Mouse (Mus musculus) neural tube, embryonic 12.5 days (tissue): Measurements from ENCODE around the gene Mlkl. TPM values are rescaled to one million over a fixed set of nuclear protein-coding genes. Genes with fewer than 3 reads are reported as not detected.
"Not testable (repeated sequence)": the region's sequence is repeated elsewhere in the genome, so short reads cannot be mapped to it uniquely, and the experiment has no call there.

Source experiments
- ATAC-seq: fragments of 200-750 bp; cut with Nextera tagmentation; 2 replicates; pipeline ENCODE4 v1.8.0; 2017; ENCODE audit warnings: low read depth, mild to moderate bottlenecking, moderate TSS enrichment, moderate library complexity; ENCODE audit not compliant: low FRiP score
- H3K27ac ChIP-seq: fragments of 300-500 bp; sonication (generic); 2 replicates; pipeline ENCODE4 v1.5.1; 2016
- H3K27me3 ChIP-seq: fragments of 300-500 bp; sonication (generic); replicated peaks from 2 replicates; pipeline ENCODE4 v1.6.1; 2016; ENCODE audit warnings: mild to moderate bottlenecking
- H3K36me3 ChIP-seq: fragments of 300-500 bp; sonication (generic); 2 replicates; pipeline ENCODE4 v1.6.1; 2016; ENCODE audit warnings: mild to moderate bottlenecking
- H3K4me1 ChIP-seq: fragments of 300-500 bp; sonication (generic); 2 replicates; pipeline ENCODE4 v1.6.1; 2016
- H3K4me2 ChIP-seq: fragments of 300-500 bp; sonication (generic); replicated peaks from 2 replicates; pipeline ENCODE4 v1.6.1; 2016; ENCODE audit warnings: mild to moderate bottlenecking
- H3K4me3 ChIP-seq: fragments of 300-500 bp; sonication (generic); 2 replicates; pipeline ENCODE4 v1.5.1; 2016
- H3K9ac ChIP-seq: fragments of 300-500 bp; sonication (generic); 2 replicates; pipeline ENCODE4 v1.6.1; 2016; ENCODE audit warnings: mild to moderate bottlenecking
- H3K9me3 ChIP-seq: fragments of 300-500 bp; sonication (generic); 2 replicates; pipeline ENCODE4 v1.6.1; 2016; ENCODE audit warnings: mild to moderate bottlenecking
- WGBS: fragments of 180-500 bp; shearing (Covaris S2); methylation state at CpG from one replicate; pipeline ENCODE4 v1.1.7; 2016; 5-methylcytosine and 5-hydroxymethylcytosine counted together
- polyA plus RNA-seq: library from polyadenylated mRNA; unstranded; fragments of >200 nt; fragmentation: Nextera tagmentation; extraction: Ambion mirVana; gene quantifications from 2 replicates; pipeline ENCODE4 v1.2.1, GENCODE M21; 2016

Mlkl gene
- polyA plus RNA-seq, 1 experiment from 2014 or later = 0.22 TPM

- WGBS = 35% methylated on average over 5 of the region's 5 CpGs
- no peaks in the 10 kb centered on the region for H3K9me3 ChIP-seq
- no peak overlapping the region for H3K4me2 ChIP-seq
- no peak for ATAC-seq
- H3K36me3 ChIP-seq = no peaks in the 10 kb centered on the region
- H3K27ac ChIP-seq = no peak overlapping the region
- H3K4me1 ChIP-seq = no peaks in the 10 kb centered on the region
- H3K4me3 ChIP-seq = no peak overlapping the region
- no peaks in the 10 kb centered on the region for H3K27me3 ChIP-seq
- H3K9ac ChIP-seq = no peak overlapping the region
Measured at GRCm38 (mm10) chr8:111305031-111305730, 32.8 kb downstream of the Mlkl start.

GRCm38 (mm10) chr8:111304359-111304758 is 33.6 kb downstream of the Mlkl start:
- Histone ChIP-seq H3K27me3 (no peaks in the 10 kb centered on the region), H3K4me3 (no peak overlapping the region), H3K27ac (no peak overlapping the region), H3K36me3 (no peaks in the 10 kb centered on the region), H3K4me1 (peaks cover under 1% of the 10 kb centered on the region; the same call in 1 of the 2 replicates), H3K9ac (no peak overlapping the region), H3K4me2 (no peak overlapping the region), H3K9me3 (no peaks in the 10 kb centered on the region)
- ATAC-seq = no peak
- WGBS = 90% methylated on average over 3 of the region's 3 CpGs

- not testable (repeated sequence) for H3K4me1 ChIP-seq, H3K36me3 ChIP-seq, H3K4me3 ChIP-seq, H3K27me3 ChIP-seq, ATAC-seq, H3K9ac ChIP-seq, H3K27ac ChIP-seq, H3K9me3 ChIP-seq, H3K4me2 ChIP-seq
- 73% methylated on average over 5 of the region's 5 CpGs for WGBS
Measured at GRCm38 (mm10) chr8:111303076-111303803, 34.7 kb downstream of the Mlkl start.

- H3K9ac ChIP-seq = no peak overlapping the region
Measured at GRCm38 (mm10) chr8:111300597-111301546, 37.1 kb downstream of the Mlkl start.

GRCm38 (mm10) chr8:111299821-111300568 is 38.0 kb downstream of the Mlkl start, which contains the start of gene Rfwd3:
Gene Rfwd3 (minus strand): TSS chr8:111300222.
- peak within 1 kb of the TSS; percentile 46 for H3K27ac ChIP-seq
- WGBS = under 1% methylated on average over 67 of the region's 67 CpGs
- no peaks in the 10 kb centered on the region for H3K27me3 ChIP-seq
- peak within 1 kb of the TSS; percentile 77 for H3K9ac ChIP-seq
- H3K4me3 ChIP-seq = peak within 1 kb of the TSS; percentile 84
- H3K4me1 ChIP-seq = peaks cover 4% of the 10 kb centered on the region
- peaks cover 9% of the 10 kb centered on the region; the same call in 1 of the 2 replicates for H3K36me3 ChIP-seq
- peak within 1 kb of the TSS; percentile 79 for H3K4me2 ChIP-seq
- ATAC-seq = peak; percentile 99
- no peaks in the 10 kb centered on the region for H3K9me3 ChIP-seq

More at GRCm38 (mm10) chr8:111300597-111301546, 37.1 kb downstream of the Mlkl start:
- Histone ChIP-seq H3K27me3 (no peaks in the 10 kb centered on the region), H3K4me3 (0 out of 2 replicates have a peak overlapping the region, but pooled peaks have one; percentile 13), H3K27ac (no peak overlapping the region), H3K4me2 (peak overlapping the region; percentile 44), H3K36me3 (peaks cover 7% of the 10 kb centered on the region; the same call in 1 of the 2 replicates), H3K4me1 (peaks cover 4% of the 10 kb centered on the region), H3K9me3 (no peaks in the 10 kb centered on the region)
- WGBS = 66% methylated on average over 11 of the region's 11 CpGs
- ATAC-seq = 0 out of 2 replicates have a peak, but pooled peaks have one; percentile 10

GRCm38 (mm10) chr8:111299363-111299820 is 38.6 kb downstream of the Mlkl start:
- Histone ChIP-seq H3K4me1 (peaks cover 4% of the 10 kb centered on the region), H3K4me3 (peak overlapping the region; percentile 84), H3K4me2 (peak overlapping the region; percentile 79), H3K9ac (peak overlapping the region; percentile 77), H3K9me3 (no peaks in the 10 kb centered on the region), H3K27ac (no peak overlapping the region), H3K36me3 (peaks cover 13% of the 10 kb centered on the region), H3K27me3 (no peaks in the 10 kb centered on the region)
- WGBS = under 1% methylated on average over 28 of the region's 28 CpGs
- peak; percentile 23; the same call in 1 of the 2 replicates for ATAC-seq

- no peak overlapping the region for H3K4me3 ChIP-seq
- H3K36me3 ChIP-seq = peaks cover 26% of the 10 kb centered on the region
- H3K27me3 ChIP-seq = no peaks in the 10 kb centered on the region
- H3K9ac ChIP-seq = no peak overlapping the region
- H3K4me2 ChIP-seq = peak overlapping the region; percentile 20; the same call in 1 of the 2 replicates
- peaks cover 4% of the 10 kb centered on the region for H3K4me1 ChIP-seq
- no peak overlapping the region for H3K27ac ChIP-seq
- WGBS = 97% methylated on average over 1 of the region's 1 CpGs
- ATAC-seq = no peak
- no peaks in the 10 kb centered on the region for H3K9me3 ChIP-seq
Measured at GRCm38 (mm10) chr8:111298011-111298410, 40.0 kb downstream of the Mlkl start.

GRCm38 (mm10) chr8:111291733-111292132 is 46.2 kb downstream of the Mlkl start:
- Histone ChIP-seq H3K4me3 (no peak overlapping the region), H3K36me3 (peaks cover 67% of the 10 kb centered on the region), H3K27ac (no peak overlapping the region), H3K9me3 (no peaks in the 10 kb centered on the region), H3K4me2 (no peak overlapping the region), H3K9ac (no peak overlapping the region), H3K4me1 (no peaks in the 10 kb centered on the region), H3K27me3 (no peaks in the 10 kb centered on the region)
- ATAC-seq = no peak
- 97% methylated on average over 7 of the region's 7 CpGs for WGBS

- Histone ChIP-seq H3K4me1 (no peaks in the 10 kb centered on the region), H3K9me3 (no peaks in the 10 kb centered on the region), H3K4me2 (no peak overlapping the region), H3K4me3 (no peak overlapping the region), H3K27ac (no peak overlapping the region), H3K27me3 (no peaks in the 10 kb centered on the region), H3K9ac (no peak overlapping the region), H3K36me3 (peaks cover 74% of the 10 kb centered on the region)
- 98% methylated on average over 7 of the region's 7 CpGs for WGBS
- ATAC-seq = no peak
Measured at GRCm38 (mm10) chr8:111290586-111290985, 47.4 kb downstream of the Mlkl start.

- Histone ChIP-seq H3K4me3 (no peak overlapping the region), H3K4me1 (no peaks in the 10 kb centered on the region), H3K4me2 (no peak overlapping the region), H3K27me3 (no peaks in the 10 kb centered on the region), H3K27ac (no peak overlapping the region), H3K36me3 (peaks cover 81% of the 10 kb centered on the region), H3K9ac (no peak overlapping the region), H3K9me3 (no peaks in the 10 kb centered on the region)
- ATAC-seq = no peak
- 92% methylated on average over 4 of the region's 4 CpGs for WGBS
Measured at GRCm38 (mm10) chr8:111285603-111286002, 52.4 kb downstream of the Mlkl start.

GRCm38 (mm10) chr8:111282093-111282492 is 55.9 kb downstream of the Mlkl start:
- H3K4me1 ChIP-seq = no peaks in the 10 kb centered on the region
- H3K36me3 ChIP-seq = peaks cover 79% of the 10 kb centered on the region
- 98% methylated on average over 3 of the region's 3 CpGs for WGBS
- no peaks in the 10 kb centered on the region for H3K27me3 ChIP-seq
- H3K4me3 ChIP-seq = no peak overlapping the region
- no peak overlapping the region for H3K4me2 ChIP-seq
- H3K27ac ChIP-seq = no peak overlapping the region
- H3K9ac ChIP-seq = no peak overlapping the region
- ATAC-seq = no peak
- no peaks in the 10 kb centered on the region for H3K9me3 ChIP-seq
